Mouse (Mus musculus): ENCODE measurements around the gene Cnfn.
"Not testable (repeated sequence)": the region's sequence is repeated elsewhere in the genome, so short reads cannot be mapped to it uniquely, and the experiment has no call there.

- not testable (repeated sequence) for TF ChIP-seq CTCF (IDR thresholded peaks at IDR 0.05; ENCODE audit: borderline replicate concordance, insufficient read depth, low read depth, low read length); POLR2A (IDR thresholded peaks at IDR 0.05; ENCODE audit: borderline replicate concordance, insufficient read depth, low read length)
Measured at GRCm38 (mm10) chr7:25399028-25399427, 29.5 kb upstream of the Cnfn start.

Measured in cerebellum, adult 2 months (tissue).